Mouse (Mus musculus) spleen, adult 2 months (tissue): Measurements from ENCODE around the gene Actn1. TPM values are rescaled to one million over a fixed set of nuclear protein-coding genes. Genes with fewer than 3 reads are reported as not detected.

Experiments
- DNase-seq, 2 experiments: peaks; one replicate each; pipeline versions ENCODE4 v3.0.0 to v3.0.0-alpha.2; 2012 to 2021; ENCODE audit warnings: low spot score in 2 of 2, low read depth in 1 of 2
- H3K27ac ChIP-seq: fragments of 200-500 bp; 2 replicates; pipeline ENCODE4 v1.5.1; 2012; ENCODE audit warnings: low read length, inconsistent platforms; ENCODE audit not compliant: insufficient read depth
- H3K27me3 ChIP-seq: fragments of 200-500 bp; 2 replicates; pipeline ENCODE4 v1.6.1; 2012; ENCODE audit warnings: mild to moderate bottlenecking, moderate library complexity, low read length, inconsistent platforms; ENCODE audit not compliant: control insufficient read depth, insufficient read depth
- H3K36me3 ChIP-seq: fragments of 200-500 bp; 2 replicates; pipeline ENCODE4 v1.6.1; 2012; ENCODE audit warnings: mild to moderate bottlenecking, low read length, inconsistent platforms; ENCODE audit not compliant: control insufficient read depth, insufficient read depth
- H3K4me1 ChIP-seq: fragments of 200-500 bp; 2 replicates; pipeline ENCODE4 v1.6.1; 2011; ENCODE audit warnings: inconsistent platforms; ENCODE audit not compliant: control insufficient read depth, insufficient read depth, insufficient read length
- H3K4me3 ChIP-seq: fragments of 200-500 bp; 2 replicates; pipeline ENCODE4 v1.5.1; 2011; ENCODE audit warnings: mild to moderate bottlenecking, inconsistent platforms; ENCODE audit not compliant: insufficient read depth, insufficient read length; ENCODE audit errors: extremely low read depth
- CTCF ChIP-seq: fragments of 200-500 bp; IDR thresholded peaks from 2 replicates; pipeline ENCODE4 v1.5.1; 2011; ENCODE audit warnings: mild to moderate bottlenecking, inconsistent platforms; ENCODE audit not compliant: insufficient read depth, insufficient read length, insufficient replicate concordance; ENCODE audit errors: extremely low read depth
- POLR2A ChIP-seq: fragments of 200-500 bp; IDR thresholded peaks from 2 replicates; pipeline ENCODE4 v1.6.1; 2011; ENCODE audit warnings: low read depth, low read length, inconsistent platforms
- WGBS: fragments of 180-500 bp; shearing (Covaris S2); methylation state at CpG from one replicate; pipeline ENCODE4 v1.1.7; 2018; 5-methylcytosine and 5-hydroxymethylcytosine counted together
- polyA plus RNA-seq: library from polyadenylated mRNA; depleted of rRNA; stranded (reverse); fragments of >200 nt; gene quantifications from 2 replicates; pipeline ENCODE4 v1.2.3, GENCODE M21; 2012

The Actn1 gene
- polyA plus RNA-seq, 1 experiment: 84.7 TPM

- no peak overlapping the region for H3K4me3 ChIP-seq
- H3K4me1 ChIP-seq: peaks cover 48% of the 10 kb centered on the region; the same call in 1 of the 2 replicates
- H3K27ac ChIP-seq: no peak overlapping the region
- peaks cover 4% of the 10 kb centered on the region; the same call in 1 of the 2 replicates for H3K36me3 ChIP-seq
- 90% methylated on average over 5 of the region's 5 CpGs for WGBS
- no peaks in the 10 kb centered on the region for H3K27me3 ChIP-seq
- DNase-seq: no peak
- no peak for TF ChIP-seq POLR2A
- no peak for TF ChIP-seq CTCF
Observed at GRCm38 (mm10) chr12:80127191-80127762, 132.9 kb downstream of the Actn1 start.

DNA sequence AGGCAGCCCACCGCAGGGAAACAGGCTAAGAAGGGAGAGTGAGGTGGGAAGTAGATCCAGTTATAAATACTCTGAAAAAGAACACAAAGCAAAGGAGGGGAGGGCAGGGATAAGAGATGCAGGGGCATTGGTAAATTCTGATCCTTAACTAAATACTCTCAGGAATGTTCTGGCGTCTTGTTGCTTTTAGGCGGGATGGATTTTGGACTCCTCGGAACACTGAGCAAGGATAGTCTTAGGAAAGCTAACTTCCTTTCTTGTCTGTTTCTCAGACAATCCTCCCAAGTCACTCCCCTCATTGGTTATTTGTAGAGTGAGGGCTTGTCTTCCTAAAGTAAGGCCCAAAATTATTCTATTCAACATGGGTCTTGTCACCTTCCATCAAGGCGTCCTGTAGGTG, 134.9 kb downstream of the Actn1 start:
- H3K27ac ChIP-seq: no peak overlapping the region
- DNase-seq: no peak
- no peaks in the 10 kb centered on the region for H3K27me3 ChIP-seq
- 92% methylated on average over 5 of the region's 5 CpGs for WGBS
- peaks cover 49% of the 10 kb centered on the region; the same call in 1 of the 2 replicates for H3K4me1 ChIP-seq
- peaks cover 7% of the 10 kb centered on the region; the same call in 1 of the 2 replicates for H3K36me3 ChIP-seq
- no peak overlapping the region for H3K4me3 ChIP-seq
- TF ChIP-seq CTCF (no peak), POLR2A (no peak)

- H3K27ac ChIP-seq: no peak overlapping the region
- H3K27me3 ChIP-seq: no peaks in the 10 kb centered on the region
- no peak overlapping the region for H3K4me3 ChIP-seq
- H3K4me1 ChIP-seq: peaks cover 44% of the 10 kb centered on the region; the same call in 1 of the 2 replicates
- peaks cover 9% of the 10 kb centered on the region; the same call in 1 of the 2 replicates for H3K36me3 ChIP-seq
- DNase-seq: no peak
- WGBS: 79% methylated on average over 3 of the region's 3 CpGs
- TF ChIP-seq POLR2A: no peak
- TF ChIP-seq CTCF: no peak
Observed at GRCm38 (mm10) chr12:80124756-80125155, 135.4 kb downstream of the Actn1 start.

DNA sequence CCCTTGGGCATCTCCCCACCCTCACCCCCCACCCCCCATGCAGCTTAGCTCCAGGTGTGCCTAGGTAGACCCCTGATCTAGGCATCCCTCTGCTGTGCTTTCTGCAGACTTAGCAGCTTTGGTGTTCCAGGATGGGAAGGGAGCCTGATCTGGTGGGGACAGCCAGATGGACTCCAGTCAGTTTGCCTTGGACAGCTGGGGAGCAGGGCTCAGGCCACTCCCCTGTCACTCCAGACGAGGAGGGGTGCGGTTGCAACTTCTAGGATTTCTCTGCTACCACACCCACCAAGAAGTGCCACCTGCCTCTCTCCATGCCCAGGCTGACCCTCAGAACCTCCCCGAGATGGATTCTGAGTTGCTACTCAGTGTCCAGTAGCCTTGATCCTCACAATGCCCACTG, 136.0 kb downstream of the Actn1 start:
- H3K36me3 ChIP-seq: peaks cover 10% of the 10 kb centered on the region; the same call in 1 of the 2 replicates
- peak overlapping the region; percentile 8; the same call in 1 of the 2 replicates for H3K27ac ChIP-seq
- H3K4me3 ChIP-seq: no peak overlapping the region
- WGBS: 83% methylated on average over 3 of the region's 3 CpGs
- no peaks in the 10 kb centered on the region for H3K27me3 ChIP-seq
- peaks cover 38% of the 10 kb centered on the region; the same call in 1 of the 2 replicates for H3K4me1 ChIP-seq
- DNase-seq: no peak
- no peak for TF ChIP-seq CTCF
- TF ChIP-seq POLR2A: no peak

DNA sequence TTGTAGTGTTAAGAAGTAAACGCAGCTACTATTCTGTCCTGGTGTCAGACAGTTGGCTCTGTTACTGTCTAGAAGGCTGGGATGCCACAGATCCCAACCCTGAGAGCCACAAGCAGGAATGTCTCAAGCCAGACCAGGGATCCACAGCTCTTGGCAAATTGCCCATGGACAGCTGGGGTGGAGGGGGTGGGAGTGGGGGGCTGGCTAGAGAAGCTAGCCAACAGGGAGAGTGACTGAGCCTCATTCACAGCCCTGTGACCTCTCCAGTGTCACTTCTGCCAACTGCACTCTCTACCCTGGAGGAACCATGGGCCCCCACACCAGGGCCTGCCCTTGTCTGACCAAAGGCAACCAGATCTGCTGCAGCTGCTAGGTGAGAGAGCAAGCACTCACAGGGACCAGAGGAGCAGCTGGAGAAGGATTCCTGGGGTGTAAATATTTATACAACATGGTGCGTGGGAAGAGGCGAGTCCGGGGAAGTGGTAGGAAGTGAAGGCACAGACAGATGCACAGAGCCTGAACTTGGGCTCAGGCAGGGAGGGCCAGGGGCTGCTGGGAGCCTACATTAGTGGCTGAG, 136.9 kb downstream of the Actn1 start:
- H3K27ac ChIP-seq: peak overlapping the region; percentile 37; the same call in 1 of the 2 replicates

GRCm38 (mm10) chr12:80121438-80121837, 138.7 kb downstream of the Actn1 start:
- H3K27ac ChIP-seq: peak overlapping the region; percentile 46; the same call in 1 of the 2 replicates
- H3K36me3 ChIP-seq: peaks cover 10% of the 10 kb centered on the region
- 59% methylated on average over 1 of the region's 1 CpGs for WGBS
- H3K27me3 ChIP-seq: no peaks in the 10 kb centered on the region
- no peak overlapping the region for H3K4me3 ChIP-seq
- TF ChIP-seq POLR2A (no peak), CTCF (no peak)
- peaks cover 36% of the 10 kb centered on the region; the same call in 1 of the 2 replicates for H3K4me1 ChIP-seq
- DNase-seq: no peak

More for the DNA sequence above, 136.9 kb downstream of the Actn1 start:
- TF ChIP-seq POLR2A (no peak), CTCF (no peak)
- Histone ChIP-seq H3K36me3 (peaks cover 10% of the 10 kb centered on the region; the same call in 1 of the 2 replicates), H3K27me3 (no peaks in the 10 kb centered on the region), H3K4me3 (no peak overlapping the region), H3K4me1 (peaks cover 38% of the 10 kb centered on the region; the same call in 1 of the 2 replicates)
- WGBS: 78% methylated on average over 4 of the region's 4 CpGs
- DNase-seq: no peak
